Mouse (Mus musculus) embryonic facial prominence, embryonic 13.5 days (tissue): ENCODE measurements around the gene Usp49. TPM values are rescaled to one million over a fixed set of nuclear protein-coding genes. Genes with fewer than 3 reads are reported as not detected.
"Not testable (repeated sequence)": the region's sequence is repeated elsewhere in the genome, so short reads cannot be mapped to it uniquely, and the experiment has no call there.

Source experiments
- ATAC-seq: fragments of 200-750 bp; cut with Nextera tagmentation; 2 replicates; pipeline ENCODE4 v1.8.0; 2017; ENCODE audit warnings: low read depth; ENCODE audit not compliant: insufficient number of reproducible peaks, insufficient read depth, low FRiP score, low TSS enrichment
- H3K27ac ChIP-seq: fragments of 300-500 bp; sonication (generic); 2 replicates; pipeline ENCODE4 v1.5.1; 2015; ENCODE audit warnings: moderate library complexity, mild to moderate bottlenecking, inconsistent platforms
- H3K27me3 ChIP-seq: fragments of 300-500 bp; sonication (generic); 2 replicates; pipeline ENCODE4 v1.6.1; 2015; ENCODE audit warnings: mild to moderate bottlenecking, inconsistent platforms
- H3K36me3 ChIP-seq: fragments of 300-500 bp; sonication (generic); 2 replicates; pipeline ENCODE4 v1.6.1; 2015; ENCODE audit warnings: mild to moderate bottlenecking, inconsistent platforms
- H3K4me1 ChIP-seq: fragments of 300-500 bp; sonication (generic); 2 replicates; pipeline ENCODE4 v1.6.1; 2015; ENCODE audit warnings: inconsistent platforms
- H3K4me2 ChIP-seq: fragments of 300-500 bp; sonication (generic); 2 replicates; pipeline ENCODE4 v1.6.1; 2015; ENCODE audit warnings: moderate library complexity, mild to moderate bottlenecking, inconsistent platforms
- H3K4me3 ChIP-seq: fragments of 300-500 bp; sonication (generic); 2 replicates; pipeline ENCODE4 v1.5.1; 2015; ENCODE audit warnings: mild to moderate bottlenecking, inconsistent platforms
- H3K9ac ChIP-seq: fragments of 300-500 bp; sonication (generic); 2 replicates; pipeline ENCODE4 v1.6.1; 2015; ENCODE audit warnings: mild to moderate bottlenecking, inconsistent platforms
- H3K9me3 ChIP-seq: fragments of 300-500 bp; sonication (generic); 2 replicates; pipeline ENCODE4 v1.6.1; 2016; ENCODE audit warnings: inconsistent platforms
- WGBS: fragments of 180-500 bp; shearing (Covaris S2); methylation state at CpG from one replicate; pipeline ENCODE4 v1.1.7; 2015; ENCODE audit warnings: mixed read lengths; 5-methylcytosine and 5-hydroxymethylcytosine counted together
- polyA plus RNA-seq: library from polyadenylated mRNA; unstranded; fragments of >200 nt; fragmentation: Nextera tagmentation; extraction: Ambion mirVana; gene quantifications from 2 replicates; pipeline ENCODE4 v1.2.1, GENCODE M21; 2015

Usp49 gene
- polyA plus RNA-seq, 1 experiment from 2014 or later, result 6.4 TPM

DNA sequence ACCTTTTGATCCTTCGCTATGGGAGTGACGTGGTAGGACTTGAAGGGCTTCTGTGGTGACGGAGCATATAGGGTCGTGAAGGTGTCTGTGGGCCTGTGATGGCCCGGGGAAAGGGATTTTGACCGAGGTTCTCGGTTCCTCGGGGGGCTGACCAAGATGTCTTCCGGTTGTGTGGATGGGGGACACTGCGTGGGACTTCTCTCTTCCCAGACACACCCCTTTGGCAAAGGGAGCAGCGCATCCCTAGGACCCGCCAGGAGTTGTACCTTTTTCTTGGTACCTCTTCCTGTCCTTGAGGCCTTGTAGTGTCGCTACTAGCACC, 18.9 kb upstream of the Usp49 start:
- under 1% methylated on average over 13 of the region's 13 CpGs for WGBS
- Histone ChIP-seq H3K4me1 (peaks cover 23% of the 10 kb centered on the region), H3K27ac (peak overlapping the region; percentile 60; the same call in 1 of the 2 replicates), H3K4me3 (peak overlapping the region; percentile 82), H3K27me3 (no peaks in the 10 kb centered on the region), H3K36me3 (peaks cover 59% of the 10 kb centered on the region), H3K4me2 (peak overlapping the region; percentile 77), H3K9ac (peak overlapping the region; percentile 89), H3K9me3 (no peaks in the 10 kb centered on the region)
- ATAC-seq, result peak; percentile 33; the same call in 1 of the 2 replicates

DNA sequence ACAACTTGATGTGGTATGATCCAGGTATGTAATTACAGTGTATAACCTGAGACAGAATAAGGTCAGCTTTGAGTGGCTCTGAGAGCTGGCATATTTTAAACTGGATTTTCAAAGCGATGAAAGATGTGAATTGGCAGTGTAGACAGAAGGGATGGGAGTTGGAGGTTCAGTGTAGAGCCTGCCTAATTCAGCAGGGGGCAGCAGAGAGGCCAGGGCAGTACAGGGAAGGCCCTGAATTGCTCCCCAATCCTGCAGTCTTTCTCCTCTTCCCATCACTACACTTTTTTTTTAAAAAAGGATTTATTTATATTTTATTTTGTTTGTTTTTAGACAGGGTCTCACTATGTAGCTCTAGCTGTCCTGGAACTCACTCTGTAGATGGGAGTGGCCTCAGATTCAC, 16.5 kb upstream of the Usp49 start:
- Histone ChIP-seq H3K4me3 (no peak overlapping the region), H3K4me2 (no peak overlapping the region), H3K27ac (no peak overlapping the region), H3K9ac (no peak overlapping the region), H3K36me3 (peaks cover 57% of the 10 kb centered on the region), H3K4me1 (peaks cover 23% of the 10 kb centered on the region), H3K9me3 (no peaks in the 10 kb centered on the region), H3K27me3 (no peaks in the 10 kb centered on the region)
- WGBS, result 67% methylated on average over 1 of the region's 1 CpGs
- no peak for ATAC-seq

DNA sequence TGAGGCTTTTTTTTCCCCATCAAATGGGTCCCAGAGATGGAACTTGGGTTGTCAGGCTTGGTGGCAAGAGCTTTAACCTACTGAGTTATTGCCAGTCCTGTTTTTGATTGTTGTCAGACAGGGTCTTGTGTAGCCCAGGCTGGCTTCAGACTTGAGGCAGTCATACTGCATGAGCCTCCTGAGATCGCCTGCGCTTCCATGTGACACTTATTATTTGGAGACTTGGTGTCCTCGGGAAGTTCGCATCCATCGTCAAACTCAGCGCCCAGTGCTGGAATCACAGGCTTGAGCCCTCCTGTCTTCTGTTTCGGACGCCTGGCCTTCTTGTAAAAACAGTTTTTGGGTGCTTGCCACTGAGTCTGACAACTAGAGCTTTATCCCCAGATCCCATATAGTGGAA, 14.4 kb upstream of the Usp49 start:
- no peak overlapping the region for H3K4me3 ChIP-seq
- no peak for ATAC-seq
- WGBS, result 93% methylated on average over 8 of the region's 8 CpGs
- H3K4me1 ChIP-seq, result peaks cover 14% of the 10 kb centered on the region
- H3K27me3 ChIP-seq, result no peaks in the 10 kb centered on the region
- H3K27ac ChIP-seq, result no peak overlapping the region
- no peaks in the 10 kb centered on the region for H3K9me3 ChIP-seq
- H3K9ac ChIP-seq, result no peak overlapping the region
- H3K36me3 ChIP-seq, result peaks cover 73% of the 10 kb centered on the region
- H3K4me2 ChIP-seq, result no peak overlapping the region

DNA sequence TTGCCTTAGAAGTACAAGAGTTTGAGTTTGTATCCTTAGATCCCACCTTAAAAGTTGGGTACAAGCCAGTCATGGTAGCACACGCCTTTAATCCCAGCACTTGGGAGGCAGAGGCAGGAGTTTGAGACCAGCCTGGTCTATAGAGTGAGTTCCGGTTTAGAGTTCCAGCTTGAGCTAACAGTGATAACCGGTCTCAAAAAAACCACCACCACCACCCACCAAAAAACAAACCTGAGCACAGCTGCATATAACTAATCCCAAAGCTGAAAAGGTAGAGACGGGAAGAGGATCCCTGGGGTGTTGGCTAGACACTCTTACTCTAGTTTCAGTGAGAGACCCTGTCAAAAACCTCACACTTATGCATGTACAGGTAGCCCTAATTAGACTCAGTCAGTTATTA, 13.8 kb upstream of the Usp49 start:
- H3K9ac ChIP-seq, result no peak overlapping the region
- peaks cover 14% of the 10 kb centered on the region for H3K4me1 ChIP-seq
- ATAC-seq, result no peak
- H3K27me3 ChIP-seq, result no peaks in the 10 kb centered on the region
- no peaks in the 10 kb centered on the region for H3K9me3 ChIP-seq
- H3K4me2 ChIP-seq, result no peak overlapping the region
- H3K27ac ChIP-seq, result no peak overlapping the region
- 93% methylated on average over 4 of the region's 4 CpGs for WGBS
- peaks cover 79% of the 10 kb centered on the region for H3K36me3 ChIP-seq
- no peak overlapping the region for H3K4me3 ChIP-seq

DNA sequence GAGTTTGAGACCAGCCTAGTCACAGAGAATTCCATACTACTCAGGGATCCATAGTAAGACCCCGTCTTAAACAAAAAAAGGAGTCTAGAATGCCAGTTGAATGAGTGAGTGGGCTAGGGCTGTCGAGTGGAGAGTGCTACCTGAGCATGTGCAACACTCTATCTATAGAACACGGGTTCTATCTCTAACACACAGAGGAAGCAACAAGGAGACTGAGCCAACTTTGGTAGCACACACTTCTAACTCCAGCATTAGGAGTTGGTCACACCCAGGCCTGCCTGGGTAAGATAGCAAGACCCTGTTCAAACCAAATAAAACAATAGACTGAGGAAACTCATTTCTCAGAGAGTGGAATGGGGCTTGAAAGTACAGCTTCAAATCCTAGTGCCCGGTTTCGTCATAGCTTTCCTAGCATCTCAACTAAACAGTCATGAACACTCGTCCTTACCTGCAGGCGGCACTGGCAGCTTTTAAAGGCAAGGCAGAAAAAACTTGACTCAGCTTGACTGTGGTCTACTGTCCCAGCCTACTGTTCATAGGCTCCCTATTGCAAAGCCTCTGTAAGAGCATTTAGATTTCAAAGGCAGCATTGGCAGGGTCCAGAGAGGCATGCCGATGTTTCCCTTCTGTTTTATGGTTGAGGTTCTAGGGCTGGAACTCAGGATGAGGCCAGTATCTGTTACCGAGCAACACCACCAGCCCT, 12.7 kb upstream of the Usp49 start:
- H3K9ac ChIP-seq, result no peak overlapping the region
- no peak overlapping the region for H3K27ac ChIP-seq
- H3K4me2 ChIP-seq, result no peak overlapping the region
- H3K4me1 ChIP-seq, result peaks cover 5% of the 10 kb centered on the region
- ATAC-seq, result no peak
- no peaks in the 10 kb centered on the region for H3K9me3 ChIP-seq
- no peak overlapping the region for H3K4me3 ChIP-seq
- 92% methylated on average over 9 of the region's 9 CpGs for WGBS
- H3K36me3 ChIP-seq, result peaks cover 90% of the 10 kb centered on the region
- no peaks in the 10 kb centered on the region for H3K27me3 ChIP-seq

DNA sequence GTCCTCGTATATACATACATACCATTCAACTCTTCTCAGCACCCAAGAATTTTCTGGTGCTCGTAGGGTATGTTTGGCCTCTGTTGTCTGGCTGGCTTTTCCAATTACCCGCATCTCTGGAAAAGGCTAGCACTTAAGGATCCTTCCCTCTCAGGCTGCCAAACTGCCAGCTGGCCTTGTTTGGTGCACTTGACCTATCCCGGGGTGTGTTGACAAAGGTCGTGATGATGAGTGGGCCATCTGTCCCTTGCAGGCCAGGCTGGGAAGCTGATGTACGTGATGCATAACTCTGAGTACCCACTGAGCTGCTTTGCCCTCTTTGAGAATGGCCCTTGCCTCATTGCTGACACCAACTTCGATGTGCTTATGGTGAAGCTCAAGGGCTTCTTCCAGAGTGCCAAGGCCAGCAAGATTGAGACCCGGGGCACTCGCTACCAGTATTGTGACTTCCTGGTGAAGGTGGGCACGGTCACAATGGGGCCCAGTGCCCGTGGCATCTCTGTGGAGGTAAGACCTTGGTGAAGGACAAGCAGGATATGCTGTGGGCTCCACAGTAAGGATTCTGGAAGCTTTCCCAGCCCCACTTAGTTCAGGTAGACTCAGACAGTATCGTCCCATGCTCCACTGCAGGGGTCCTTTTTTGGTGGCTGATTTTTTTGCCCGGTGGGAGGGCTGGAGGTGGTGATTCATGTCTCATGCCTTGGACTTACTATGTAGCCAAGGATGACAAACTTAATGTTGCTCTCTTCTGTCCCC, 11.8 kb upstream of the Usp49 start:
- H3K4me1 ChIP-seq, result no peaks in the 10 kb centered on the region
- H3K4me3 ChIP-seq, result no peak overlapping the region
- H3K36me3 ChIP-seq, result peaks cover 91% of the 10 kb centered on the region
- no peak for ATAC-seq
- H3K9me3 ChIP-seq, result no peaks in the 10 kb centered on the region
- 93% methylated on average over 13 of the region's 13 CpGs for WGBS
- no peak overlapping the region for H3K9ac ChIP-seq
- H3K4me2 ChIP-seq, result no peak overlapping the region
- no peak overlapping the region for H3K27ac ChIP-seq
- H3K27me3 ChIP-seq, result no peaks in the 10 kb centered on the region

DNA sequence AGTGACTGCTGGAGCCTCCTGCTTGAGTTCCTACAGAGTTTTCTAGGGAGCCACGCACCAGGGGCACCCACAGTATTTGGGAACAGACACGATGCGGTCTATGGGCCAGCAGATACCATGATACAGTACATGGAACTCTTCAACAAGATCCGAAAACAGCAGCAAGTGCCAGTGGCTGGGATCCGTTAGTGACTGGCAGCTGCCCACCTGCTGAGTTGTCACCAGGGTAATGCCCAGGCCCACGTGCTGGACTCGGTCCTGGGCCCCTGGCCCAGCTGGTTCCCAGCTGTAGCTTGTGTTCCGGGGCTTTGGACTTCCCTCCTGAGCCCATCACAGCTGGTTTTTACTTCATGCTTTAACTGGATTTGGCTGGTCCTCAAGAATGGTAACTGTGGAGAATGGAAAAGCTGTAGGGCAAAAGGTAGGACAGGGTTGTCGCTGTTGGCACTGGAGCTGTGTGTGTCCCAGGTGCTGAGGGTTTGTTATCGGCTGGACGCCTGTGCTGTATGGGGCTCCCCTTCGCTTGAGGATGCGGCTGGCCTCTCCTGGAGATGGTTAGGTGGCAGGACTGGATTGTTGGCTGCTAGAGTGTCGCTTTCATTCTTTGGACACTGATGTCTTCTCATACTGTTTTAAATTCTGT, 7.5 kb upstream of the Usp49 start:
- Histone ChIP-seq H3K9ac (no peak overlapping the region), H3K4me1 (peaks cover 5% of the 10 kb centered on the region), H3K36me3 (peaks cover 80% of the 10 kb centered on the region), H3K4me3 (no peak overlapping the region), H3K27ac (no peak overlapping the region), H3K27me3 (no peaks in the 10 kb centered on the region), H3K9me3 (no peaks in the 10 kb centered on the region), H3K4me2 (no peak overlapping the region)
- 84% methylated on average over 14 of the region's 14 CpGs for WGBS
- ATAC-seq, result no peak

DNA sequence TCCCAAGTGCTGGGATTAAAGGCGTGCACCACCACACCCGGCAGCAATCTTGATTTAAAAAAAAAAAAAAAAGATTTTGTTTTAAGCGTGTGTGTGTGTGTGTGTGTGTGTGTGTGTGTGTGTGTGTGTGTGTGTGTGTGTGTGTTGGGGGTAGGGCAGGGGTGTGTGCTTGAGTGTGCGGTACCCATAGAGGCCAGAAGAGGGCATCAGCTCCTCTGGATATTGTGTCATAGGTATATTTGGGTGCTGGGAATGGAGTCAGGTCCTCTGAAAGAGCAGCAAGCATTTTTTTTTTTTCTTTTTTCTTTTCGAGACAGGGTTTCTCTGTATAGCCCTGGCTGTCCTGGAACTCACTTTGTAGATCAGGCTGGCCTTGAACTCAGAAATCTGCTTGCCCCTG, 5.9 kb upstream of the Usp49 start:
- 91% methylated on average over 5 of the region's 5 CpGs for WGBS
- H3K27ac ChIP-seq, H3K4me2 ChIP-seq, H3K4me3 ChIP-seq, H3K9me3 ChIP-seq, H3K27me3 ChIP-seq, ATAC-seq, H3K9ac ChIP-seq: not testable (repeated sequence)
- H3K36me3 ChIP-seq, result peaks cover 68% of the 10 kb centered on the region
- H3K4me1 ChIP-seq, result peaks cover 12% of the 10 kb centered on the region

DNA sequence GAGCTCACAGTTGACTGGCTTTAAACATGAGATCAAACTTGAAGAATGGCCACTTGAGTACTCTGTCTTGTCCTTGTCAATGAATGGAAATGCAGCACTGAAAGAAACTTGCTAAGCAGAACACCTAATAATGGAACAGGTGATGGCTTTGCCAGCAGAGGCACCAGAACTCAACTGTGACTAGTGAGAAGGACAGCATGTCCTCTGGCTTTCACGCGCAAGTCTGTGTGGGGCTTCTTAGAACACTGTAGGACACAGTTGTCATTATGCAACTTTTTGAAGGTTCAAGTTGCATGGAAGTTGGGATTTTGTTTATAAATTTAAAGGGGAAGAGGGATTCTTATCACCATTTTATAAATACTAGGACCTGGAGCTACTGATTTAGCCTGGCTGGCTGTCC, 5.4 kb upstream of the Usp49 start:
- Histone ChIP-seq H3K9ac (no peak overlapping the region), H3K9me3 (no peaks in the 10 kb centered on the region), H3K36me3 (peaks cover 63% of the 10 kb centered on the region), H3K27me3 (no peaks in the 10 kb centered on the region), H3K4me2 (no peak overlapping the region), H3K27ac (no peak overlapping the region), H3K4me1 (peaks cover 13% of the 10 kb centered on the region), H3K4me3 (no peak overlapping the region)
- WGBS, result 99% methylated on average over 2 of the region's 2 CpGs
- no peak for ATAC-seq

DNA sequence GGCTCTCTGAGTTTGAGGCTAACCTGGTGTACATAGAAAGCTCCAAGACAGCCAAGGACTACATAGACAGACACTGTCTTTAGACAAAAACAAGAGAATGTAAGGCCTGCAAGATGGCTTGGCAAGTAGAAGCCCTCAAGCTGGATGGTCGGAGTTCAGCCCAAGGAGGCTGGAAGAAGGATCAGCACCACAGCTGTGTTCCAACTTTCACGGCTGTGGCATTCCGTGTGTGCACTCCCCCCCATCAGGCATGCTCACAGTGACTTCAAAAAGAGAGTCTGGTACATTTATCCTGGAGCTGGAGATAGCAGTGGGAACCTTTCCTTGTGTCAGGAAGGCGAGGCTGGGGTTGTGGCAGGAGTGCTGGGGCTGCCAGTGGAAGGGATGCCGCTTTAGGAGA, 4.5 kb upstream of the Usp49 start:
- no peak overlapping the region for H3K4me2 ChIP-seq
- no peak overlapping the region for H3K4me3 ChIP-seq
- no peaks in the 10 kb centered on the region for H3K27me3 ChIP-seq
- no peaks in the 10 kb centered on the region for H3K9me3 ChIP-seq
- peaks cover 23% of the 10 kb centered on the region for H3K4me1 ChIP-seq
- 79% methylated on average over 5 of the region's 5 CpGs for WGBS
- no peak overlapping the region for H3K27ac ChIP-seq
- H3K36me3 ChIP-seq, result peaks cover 55% of the 10 kb centered on the region
- no peak for ATAC-seq
- no peak overlapping the region for H3K9ac ChIP-seq

DNA sequence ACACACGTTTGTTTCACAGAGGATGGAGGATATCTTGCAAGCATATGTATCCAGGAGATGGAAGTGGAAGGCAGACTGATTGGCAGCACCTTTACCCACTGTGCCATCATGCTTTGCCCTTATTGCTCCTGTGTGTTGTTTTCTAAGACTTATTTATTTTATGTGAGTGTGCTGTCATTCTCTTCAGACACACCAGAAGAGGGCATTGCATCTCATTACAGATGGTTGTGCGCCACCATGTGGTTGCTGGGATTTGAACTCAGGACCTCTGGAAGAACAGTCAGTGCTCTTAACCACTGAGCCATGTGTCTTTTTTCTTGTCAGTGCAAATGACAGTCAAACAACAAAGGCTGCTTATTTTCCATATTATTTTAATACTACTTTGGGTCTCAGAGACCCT, 2.7 kb upstream of the Usp49 start:
- Histone ChIP-seq H3K4me3 (peak overlapping the region; percentile 69; the same call in 1 of the 2 replicates), H3K9me3 (no peaks in the 10 kb centered on the region), H3K27me3 (no peaks in the 10 kb centered on the region), H3K9ac (peak overlapping the region; percentile 83; the same call in 1 of the 2 replicates), H3K27ac (0 out of 2 replicates have a peak overlapping the region, but pooled peaks have one; percentile 93), H3K36me3 (peaks cover 38% of the 10 kb centered on the region), H3K4me1 (peaks cover 37% of the 10 kb centered on the region), H3K4me2 (peak overlapping the region; percentile 95)
- no peak for ATAC-seq
- 74% methylated on average over 2 of the region's 2 CpGs for WGBS
